Mouse (Mus musculus) lung, postnatal 25 days (tissue): Measurements from ENCODE around the gene BC034090.
"Not testable (repeated sequence)": the region's sequence is repeated elsewhere in the genome, so short reads cannot be mapped to it uniquely, and the experiment has no call there.

ENCODE experiments used
- DNase-seq: peaks from one replicate; pipeline ENCODE4 v3.0.0; 2022; ENCODE audit warnings: low spot score

The BC034090 gene

DNA sequence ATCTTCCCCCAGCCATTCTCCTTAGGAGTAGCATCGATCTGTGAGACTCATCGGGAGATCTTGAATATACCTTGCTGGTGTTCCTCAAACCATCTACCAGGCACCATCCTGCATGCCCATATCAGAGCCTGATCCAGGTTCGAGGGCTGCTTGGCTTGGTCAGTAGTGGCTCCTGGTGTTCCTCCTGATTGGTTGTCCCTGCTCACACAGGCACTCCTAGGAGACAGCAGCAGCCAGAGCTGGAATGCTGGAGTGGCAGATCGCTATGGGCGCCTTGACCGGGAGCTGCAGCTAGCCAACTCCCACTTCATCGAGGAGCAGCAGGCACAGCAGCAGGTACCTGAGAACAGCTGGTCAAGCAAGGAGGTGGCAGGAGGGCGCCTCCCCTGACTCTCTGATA is 53.0 kb downstream of the BC034090 start:
- DNase-seq = no peak

DNA sequence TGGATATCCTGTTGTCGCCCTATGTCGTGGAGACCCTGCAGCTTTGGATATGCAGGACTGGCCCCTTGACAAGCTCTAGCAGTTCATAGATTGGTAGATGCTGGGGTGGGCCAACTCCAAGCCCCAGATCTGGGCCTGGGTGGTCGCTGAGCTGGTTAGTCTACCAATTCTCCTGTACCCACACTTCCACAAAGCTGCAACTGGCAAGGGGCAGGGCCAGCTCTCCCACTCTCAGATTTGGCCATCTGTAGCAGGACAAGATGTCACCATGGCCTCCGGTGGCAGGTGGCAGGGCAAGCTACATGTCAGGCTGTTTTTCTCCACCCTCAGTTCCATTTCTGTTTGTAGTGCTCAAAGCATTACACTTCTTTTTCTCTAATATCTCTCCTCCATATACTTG is 55.6 kb downstream of the BC034090 start:
- no peak for DNase-seq

DNA sequence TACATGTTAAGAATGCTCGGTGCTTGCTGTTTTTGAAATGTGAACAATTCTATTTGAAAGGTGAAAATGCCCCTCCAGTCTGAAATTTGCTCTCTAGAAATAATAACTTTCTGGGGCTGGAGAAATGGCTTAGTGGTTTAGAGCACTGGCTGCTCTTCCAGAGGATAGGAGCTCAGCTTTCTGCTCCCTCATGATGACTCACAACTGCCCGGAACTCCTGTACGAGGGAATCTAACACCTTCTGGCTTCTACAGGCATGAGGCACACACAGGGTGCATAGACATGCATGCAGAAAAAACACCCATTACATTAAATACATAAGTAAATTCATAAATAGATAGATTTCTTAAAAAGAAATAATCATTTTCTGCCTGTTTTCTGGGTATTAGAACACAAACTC is 60.1 kb downstream of the BC034090 start:
- no peak for DNase-seq

DNA sequence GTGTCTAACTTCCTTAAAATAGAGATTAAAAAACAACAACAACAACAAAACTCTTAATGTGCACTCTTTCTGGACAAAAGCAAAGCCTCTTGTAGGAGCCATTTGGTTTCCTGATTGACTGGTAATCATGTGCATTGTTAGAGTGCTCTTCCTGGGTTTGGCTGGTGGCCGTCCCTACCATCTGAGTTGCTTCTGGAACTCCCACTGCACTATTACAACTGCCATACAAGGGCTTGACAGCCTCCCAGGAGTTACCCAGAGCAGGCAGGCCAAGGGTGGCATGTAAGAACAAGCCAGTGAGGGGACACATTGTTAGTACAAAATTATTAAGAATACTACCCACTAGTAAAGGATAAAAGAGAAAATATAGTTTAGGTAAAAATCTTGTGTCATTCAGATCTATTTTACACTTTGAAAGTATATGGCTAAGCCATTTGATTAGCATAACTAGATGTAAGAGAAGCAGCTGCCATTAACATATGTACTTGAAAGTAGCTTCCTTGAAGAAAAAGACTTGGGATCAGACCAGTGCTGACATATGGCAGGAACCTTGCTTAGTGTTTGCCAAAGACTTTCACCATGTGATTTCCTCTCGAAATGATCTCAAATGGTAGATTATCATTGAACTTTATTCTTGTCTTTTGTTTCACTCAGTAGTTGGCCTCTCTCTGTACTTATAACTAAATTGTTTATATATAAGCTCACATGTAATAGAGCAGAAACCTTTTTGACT is 65.9 kb downstream of the BC034090 start:
- DNase-seq = no peak

DNA sequence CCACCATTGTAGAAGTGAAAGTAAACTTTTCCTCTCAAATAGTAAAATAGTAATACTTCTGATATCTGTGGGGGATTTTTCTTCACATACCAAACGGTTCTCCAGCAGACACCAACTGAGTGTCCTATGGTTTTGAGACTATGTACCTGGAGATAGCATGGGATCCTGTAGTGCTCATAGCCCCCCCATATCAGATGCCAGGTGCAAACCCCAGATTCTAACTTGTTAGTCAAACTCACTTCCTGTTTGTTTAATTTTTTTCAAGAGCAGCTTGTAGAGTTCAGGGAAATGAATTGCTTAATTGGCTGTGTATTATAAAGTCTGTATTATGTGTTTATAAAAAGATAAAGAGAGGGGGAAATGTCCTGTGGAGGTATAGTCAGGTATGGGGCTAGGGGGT is 69.8 kb downstream of the BC034090 start:
- DNase-seq = no peak

DNA sequence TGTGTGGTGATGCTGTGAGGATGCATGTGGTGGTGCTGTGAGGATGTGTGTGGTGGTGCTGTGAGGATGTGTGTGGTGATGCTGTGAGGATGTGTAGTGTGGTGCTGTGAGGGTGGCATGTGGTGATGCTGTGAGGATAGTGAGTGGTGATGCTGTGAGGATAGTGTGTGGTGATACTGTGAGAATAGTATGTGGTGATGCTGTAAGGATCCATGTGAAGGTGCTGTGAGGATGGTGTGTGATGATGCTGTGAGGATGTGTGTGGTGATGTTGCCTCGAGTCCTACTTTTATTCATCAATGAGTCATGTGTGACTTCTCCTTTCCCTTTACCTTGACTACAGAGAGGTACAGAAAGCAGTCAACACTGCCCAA is 70.6 kb downstream of the BC034090 start:
- not testable (repeated sequence) for DNase-seq

DNA sequence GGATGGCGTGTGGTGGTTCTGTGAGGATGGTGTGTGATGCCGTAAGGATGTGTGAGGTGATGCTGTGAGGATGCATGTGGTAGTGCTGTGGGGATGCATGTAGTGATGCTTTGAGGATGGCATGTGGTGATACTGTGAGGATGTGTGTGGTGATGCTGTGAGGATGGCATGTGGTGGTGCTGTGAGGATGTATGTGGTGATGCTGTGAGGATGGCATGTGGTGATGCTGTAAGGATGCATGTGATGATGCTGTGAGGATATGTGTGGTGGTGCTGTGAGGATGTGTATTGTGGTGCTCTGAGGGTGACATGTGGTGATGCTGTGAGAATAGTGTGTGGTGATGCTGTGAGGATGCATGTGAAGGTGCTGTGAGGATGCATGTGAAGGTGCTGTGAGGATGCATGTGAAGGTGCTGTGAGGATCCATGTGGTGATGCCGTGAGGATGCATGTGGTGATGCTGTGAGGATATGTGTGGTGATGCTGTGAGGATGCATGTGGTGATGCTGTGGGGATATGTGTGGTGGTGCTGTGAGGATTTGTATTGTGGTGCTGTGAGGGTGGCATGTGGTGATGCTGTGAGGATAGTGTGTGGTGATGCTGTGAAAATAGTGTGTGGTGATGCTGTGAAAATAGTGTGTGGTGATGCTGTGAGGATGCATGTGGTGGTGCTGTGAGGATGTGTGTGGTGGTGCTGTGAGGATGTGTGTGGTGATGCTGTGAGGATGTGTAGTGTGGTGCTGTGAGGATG is 71.2 kb downstream of the BC034090 start:
- DNase-seq = no peak

DNA sequence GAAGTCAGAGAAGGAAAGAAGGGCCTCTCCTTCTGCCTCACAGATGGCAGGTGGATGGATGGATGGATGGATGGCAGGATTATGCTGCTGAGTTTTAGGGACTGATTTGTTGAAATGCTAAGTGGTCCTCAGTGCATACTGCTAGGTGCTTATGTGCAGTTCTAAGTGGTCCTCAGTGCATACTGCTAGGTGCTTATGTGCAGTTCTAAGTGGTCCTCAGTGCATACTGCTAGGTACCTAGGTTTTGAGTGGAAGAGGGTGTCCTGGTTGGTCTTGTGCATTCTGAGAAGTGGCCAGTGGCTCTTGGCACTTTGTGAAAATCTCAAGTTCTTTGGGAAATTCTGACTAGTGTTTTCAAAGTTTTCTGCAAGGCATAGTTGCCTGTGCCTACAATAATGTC is 74.3 kb downstream of the BC034090 start:
- DNase-seq = peak; percentile 57

DNA sequence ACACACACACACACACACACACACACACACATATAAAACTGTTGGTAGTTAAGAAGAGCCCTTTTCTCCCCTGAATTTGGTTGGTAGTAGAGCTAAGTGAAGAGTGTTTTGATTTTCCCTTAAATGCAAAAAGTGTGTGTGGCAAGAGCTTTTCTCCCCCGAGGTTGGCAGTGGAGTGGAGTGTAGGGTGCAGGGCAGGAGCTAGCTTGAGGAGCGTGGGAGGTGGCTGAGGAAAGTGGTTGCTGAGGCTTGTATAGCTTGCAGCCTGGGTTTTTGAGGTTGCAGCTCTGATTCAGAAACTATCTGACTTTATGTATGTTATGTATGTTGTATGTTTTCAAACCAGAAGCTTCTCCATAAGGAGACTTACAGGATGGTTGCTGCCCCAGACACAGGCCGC is 76.8 kb downstream of the BC034090 start:
- DNase-seq = no peak
